Mouse (Mus musculus): ENCODE measurements around the gene Unc45b.
"Not testable (repeated sequence)": the region's sequence is repeated elsewhere in the genome, so short reads cannot be mapped to it uniquely, and the experiment has no call there.

Unc45b gene

DNA sequence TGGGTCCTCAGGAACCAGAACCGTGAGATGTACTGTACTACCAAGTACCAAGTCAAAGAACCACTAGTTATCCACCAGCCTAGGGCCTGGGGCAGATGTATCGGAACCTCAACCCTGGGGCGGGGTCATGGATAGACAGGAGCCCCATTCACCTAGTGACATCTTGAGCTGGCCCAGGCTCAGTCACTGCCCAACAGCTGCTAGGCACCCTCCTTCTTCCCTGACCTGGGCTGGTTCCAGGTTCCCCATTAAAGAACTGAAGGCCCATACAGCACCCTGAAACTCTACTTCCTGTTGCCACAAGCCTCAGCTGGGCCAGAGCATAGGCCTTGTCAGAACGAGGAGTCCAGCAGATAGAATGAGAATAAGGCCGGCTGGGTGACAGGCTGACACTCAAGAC, 10.6 kb upstream of the Unc45b start:
- DNase-seq, result no peak

- no peak for DNase-seq
These were observed 8.6 kb upstream of the Unc45b start for GRCm38 (mm10) chr11:82901606-82902310.

DNA sequence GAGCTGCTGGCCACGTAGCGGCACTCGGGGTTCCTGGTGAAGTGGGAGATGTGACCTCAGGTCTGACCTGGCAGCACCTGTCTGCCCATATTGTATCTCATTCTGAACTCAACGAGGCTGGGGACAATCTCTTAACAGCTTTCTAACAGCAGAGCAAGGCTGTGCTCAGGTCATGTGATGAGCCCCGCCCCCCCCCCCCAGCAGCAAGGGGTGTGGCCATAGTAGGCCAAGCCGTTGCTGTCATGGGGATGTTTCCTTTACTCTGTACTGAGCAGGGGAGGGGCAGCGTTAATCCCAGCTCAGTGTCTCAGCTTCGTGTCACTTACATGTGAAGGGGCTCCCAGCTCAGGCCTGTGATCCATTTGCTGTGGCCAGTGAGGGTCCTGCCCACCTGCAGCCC, 5.4 kb upstream of the Unc45b start:
- DNase-seq, result no peak

- DNase-seq, result no peak
These were observed 4.5 kb upstream of the Unc45b start for GRCm38 (mm10) chr11:82905816-82906215.

GRCm38 (mm10) chr11:82907651-82908607, 2.4 kb upstream of the Unc45b start, which contains the start of gene Nle1:
TSS of gene Nle1 (minus strand) at chr11:82908411.
- peak; percentile 87 for DNase-seq

DNA sequence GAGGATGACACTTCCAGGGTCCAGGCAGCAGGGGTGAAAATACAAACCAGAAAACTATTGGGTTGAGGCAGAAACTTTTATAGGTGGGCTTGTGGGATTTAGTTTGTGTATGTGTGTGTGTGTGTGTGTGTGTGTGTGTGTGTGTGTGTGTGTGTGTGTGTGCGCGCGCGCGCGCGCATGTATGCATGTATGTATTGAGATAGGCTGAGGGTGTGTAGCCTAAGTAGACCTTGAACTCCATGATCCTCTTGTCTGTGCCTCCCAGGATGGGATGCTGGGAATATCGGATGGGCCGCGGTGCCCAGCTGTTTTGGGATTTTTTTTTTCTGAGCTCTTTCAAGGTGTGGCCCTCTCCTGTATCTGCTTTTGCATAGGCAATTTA, 1.8 kb upstream of the Unc45b start:
- DNase-seq, result no peak

DNA sequence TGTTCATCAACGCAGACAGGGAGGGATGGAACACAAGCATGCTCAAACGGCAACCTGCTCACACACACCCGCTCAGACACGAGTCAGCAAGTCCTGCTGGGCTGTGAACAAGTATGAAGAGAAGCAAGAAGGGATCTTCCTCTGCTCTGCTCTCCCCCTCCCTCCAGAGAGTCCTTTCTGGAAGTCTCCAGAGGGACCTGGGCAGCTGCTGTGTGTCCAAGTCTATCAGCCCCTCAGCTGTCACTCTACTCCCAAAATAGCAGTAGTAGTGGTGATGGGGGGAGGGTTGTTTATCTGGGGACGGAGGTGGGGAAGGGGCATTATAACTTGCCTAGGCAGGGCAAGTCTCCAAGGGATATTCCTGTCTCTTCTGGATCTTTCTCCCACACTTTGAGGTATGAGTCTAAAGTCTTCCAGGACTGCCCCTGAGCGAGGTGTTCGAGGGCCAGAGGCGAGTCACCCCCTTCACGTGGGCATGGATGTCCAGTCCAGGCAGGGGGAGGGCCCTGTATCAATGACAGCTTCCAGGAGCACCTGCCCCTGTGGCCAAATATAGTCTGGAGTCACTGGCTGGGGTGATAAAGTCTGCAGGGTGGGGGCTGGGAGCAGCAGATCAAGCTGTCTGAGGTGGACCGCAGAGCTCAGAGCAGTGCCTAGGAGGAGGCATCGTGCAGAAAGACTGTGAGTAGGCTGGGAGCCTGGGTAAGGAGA, 484 bp downstream of the Unc45b start:
- DNase-seq, result no peak

DNA sequence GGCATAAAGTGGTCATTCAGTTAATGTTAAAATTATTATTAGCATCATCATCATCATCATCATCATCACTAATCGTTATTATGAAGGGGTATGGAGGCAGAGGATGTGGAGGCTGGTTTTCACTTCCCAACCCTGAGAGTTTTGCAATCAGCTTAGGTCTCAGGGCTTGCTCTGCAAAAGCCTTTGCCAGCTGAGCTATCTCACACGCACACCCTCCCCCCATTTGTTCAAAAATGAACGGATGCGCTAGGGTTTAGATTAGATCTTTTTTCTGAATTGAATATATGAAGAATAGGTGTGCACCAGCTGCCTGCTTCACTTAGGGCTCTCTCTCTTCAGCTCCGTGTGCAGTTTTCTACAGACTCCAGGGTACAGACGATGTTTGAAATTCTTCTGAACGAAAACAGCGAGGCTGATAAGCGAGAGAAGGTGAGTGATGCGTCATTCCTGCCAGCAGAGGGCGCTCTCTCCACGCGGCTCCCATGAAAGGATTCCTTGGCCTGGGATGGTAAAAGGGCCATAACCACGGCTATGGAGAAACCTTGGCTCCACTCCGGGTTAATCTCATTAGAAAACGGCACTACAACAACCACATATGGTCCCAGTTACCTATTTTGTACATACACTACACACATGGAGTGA, 4.5 kb downstream of the Unc45b start:
- DNase-seq, result no peak

DNA sequence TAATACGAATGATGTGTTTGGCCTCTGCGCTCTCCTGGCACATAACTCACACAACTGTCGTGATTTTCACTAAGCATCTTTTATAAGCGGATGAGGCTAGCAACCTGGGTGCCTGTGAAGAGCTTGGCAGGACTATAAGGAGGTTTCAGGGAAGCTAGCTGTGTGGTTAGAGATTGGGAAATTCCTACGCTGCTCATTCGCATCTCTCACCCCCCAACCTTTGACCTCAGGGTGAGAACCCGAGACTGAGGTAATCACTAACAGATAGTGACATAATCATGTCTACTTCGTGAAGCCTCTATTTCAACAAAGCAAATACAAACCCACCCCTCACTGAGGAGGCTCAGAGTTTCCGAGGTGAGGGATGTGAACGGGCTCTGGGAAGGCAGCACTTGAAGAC, 10.4 kb downstream of the Unc45b start:
- no peak for DNase-seq

DNA sequence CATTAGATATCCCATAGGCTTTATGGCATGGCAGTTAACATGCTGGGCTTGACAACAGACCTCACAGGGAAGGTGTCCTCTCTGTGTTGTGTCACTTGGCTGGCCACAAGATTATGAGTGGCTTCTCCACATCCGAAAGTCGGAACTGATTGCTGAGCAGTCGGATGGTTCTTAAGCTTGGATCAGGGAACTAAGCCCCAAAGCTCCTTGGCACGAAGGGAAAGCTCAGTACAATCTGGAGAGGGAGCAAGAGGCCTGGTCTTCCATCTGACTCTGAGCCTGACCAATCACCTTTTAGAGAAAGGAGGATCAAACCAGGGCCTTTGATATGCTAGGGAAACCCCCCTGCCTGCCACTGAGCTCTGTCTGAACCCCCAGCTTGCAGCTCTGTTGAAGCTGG, 11.3 kb downstream of the Unc45b start:
- no peak for DNase-seq

DNA sequence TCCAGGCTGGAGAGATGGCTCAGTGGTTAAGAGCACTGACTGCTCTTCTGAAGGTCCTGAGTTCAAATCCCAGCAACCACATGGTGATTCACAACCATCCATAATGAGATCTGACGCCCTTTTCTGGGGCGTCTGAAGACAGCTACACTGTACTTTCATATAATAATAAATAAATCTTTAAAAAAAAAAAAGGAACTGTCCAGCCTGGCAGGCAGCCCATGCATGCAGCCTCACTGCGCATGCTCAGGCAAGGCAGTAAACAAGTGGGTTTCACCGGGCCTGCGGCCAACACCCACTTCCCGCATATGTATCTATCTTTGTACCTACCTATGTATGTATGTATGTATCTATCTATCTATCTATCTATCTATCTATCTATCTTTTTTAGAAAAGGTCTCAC, 13.6 kb downstream of the Unc45b start:
- DNase-seq, result not testable (repeated sequence)

DNA sequence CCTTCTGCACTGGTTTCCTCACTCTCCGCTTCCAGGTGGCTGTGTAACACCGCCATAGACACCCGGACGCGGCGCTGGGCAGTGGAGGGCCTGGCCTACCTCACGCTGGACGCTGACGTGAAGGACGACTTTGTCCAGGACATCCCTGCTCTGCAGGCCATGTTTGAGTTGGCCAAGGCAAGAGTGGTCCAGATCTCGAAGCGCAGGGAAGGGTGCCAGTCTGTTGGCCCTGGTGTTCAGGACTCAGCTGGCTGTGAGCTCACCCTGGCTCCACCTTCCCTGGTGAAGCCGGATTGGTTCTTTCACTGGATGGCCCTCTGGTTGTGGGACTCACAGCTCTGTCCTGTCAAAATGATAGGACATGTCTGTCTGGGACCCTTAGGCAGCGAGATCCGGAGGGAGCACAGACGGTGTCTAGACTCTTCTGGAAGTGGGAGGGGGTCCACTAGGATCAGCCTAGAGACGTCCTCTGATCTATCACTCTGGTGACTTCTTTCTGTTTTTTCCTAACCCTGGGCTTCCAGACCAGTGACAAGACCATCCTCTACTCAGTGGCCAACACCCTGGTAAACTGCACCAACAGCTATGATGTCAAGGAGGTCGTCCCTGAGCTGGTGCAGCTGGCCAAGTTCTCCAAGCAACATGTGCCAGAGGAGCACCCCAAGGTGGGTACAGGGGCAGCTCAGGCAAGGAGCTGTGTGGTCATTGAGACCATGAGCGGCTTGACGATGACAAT, 18.7 kb downstream of the Unc45b start:
- no peak for DNase-seq

DNA sequence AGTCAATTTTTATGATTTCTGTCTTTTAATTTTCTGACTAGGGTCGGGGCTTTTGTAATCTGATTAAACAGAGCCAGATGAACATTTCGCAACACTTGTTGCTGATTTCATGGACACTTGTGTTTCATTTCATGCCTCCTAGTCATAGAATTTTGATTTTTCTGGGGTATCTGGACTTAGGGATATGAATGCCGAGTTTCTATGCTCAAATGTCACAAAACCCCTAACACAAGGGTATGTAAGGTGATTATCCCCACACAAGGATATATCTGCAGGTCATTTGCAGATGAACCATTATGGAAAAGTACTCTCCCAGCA, 19.2 kb downstream of the Unc45b start:
- DNase-seq, result no peak

- not testable (repeated sequence) for DNase-seq
These were observed 20.1 kb downstream of the Unc45b start for GRCm38 (mm10) chr11:82930391-82930955.

GRCm38 (mm10) chr11:82931161-82931560, 20.8 kb downstream of the Unc45b start:
- DNase-seq, result not testable (repeated sequence)

- DNase-seq, result not testable (repeated sequence)
These were observed 21.5 kb downstream of the Unc45b start for GRCm38 (mm10) chr11:82931671-82932450.

GRCm38 (mm10) chr11:82933186-82933585, 22.8 kb downstream of the Unc45b start:
- no peak for DNase-seq

DNA sequence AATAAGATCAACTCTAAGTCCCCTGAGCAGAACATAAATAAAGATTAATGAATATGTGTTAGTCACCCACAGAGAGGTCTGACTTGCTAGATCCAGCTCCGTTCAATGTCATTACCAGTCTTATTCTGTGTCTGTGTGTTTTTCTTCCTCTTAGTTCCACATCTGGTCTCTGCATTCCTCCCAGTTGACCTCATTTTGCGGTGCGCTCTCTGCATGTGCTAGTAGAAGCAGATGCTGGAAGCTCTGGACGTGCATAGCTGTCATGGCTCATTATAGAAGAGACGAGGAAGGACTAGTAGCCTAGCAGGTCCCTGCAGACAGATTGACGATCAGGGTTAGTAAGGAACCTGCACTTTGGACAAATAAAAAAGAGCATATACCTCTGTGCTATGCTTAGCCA, 33.0 kb downstream of the Unc45b start:
- DNase-seq, result no peak

DNA sequence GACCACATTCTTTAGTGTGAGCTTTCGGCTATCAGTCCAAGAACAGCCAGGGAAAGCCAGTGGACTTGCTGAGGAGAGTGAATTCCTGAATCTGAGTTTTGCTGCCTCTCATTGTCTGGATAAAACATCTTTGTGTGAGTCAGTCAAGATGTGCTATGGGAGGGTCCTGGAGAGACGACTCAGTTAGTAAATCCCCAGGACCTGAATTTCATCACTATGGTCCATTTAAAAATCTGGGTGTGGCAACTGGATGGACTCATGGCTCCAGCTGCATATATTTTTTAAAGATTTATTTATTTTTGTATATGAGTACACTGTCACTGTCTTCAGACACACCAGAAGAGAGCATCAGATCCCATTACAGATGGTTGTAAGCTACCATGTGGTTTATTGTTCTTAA, 35.3 kb downstream of the Unc45b start:
- DNase-seq, result no peak

DNA sequence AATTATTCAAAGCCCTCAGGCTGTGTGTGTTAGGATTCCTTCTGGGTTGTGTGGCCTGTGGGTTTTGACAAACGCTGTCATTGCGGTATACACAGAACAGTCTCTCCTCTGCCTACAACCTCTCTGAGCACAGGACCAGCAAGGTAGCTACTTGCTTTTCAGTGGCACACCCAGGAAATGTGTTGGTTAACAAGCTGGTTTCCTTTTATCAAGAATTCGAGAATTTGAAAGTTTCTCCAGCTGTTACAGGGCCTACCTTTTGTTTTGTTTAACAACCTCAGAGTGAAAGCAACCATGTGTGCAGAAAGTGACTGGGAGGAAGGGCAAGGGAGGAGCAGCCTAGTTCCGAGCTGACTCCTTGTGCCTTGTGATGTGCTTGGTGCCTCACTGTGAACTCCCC, 37.1 kb downstream of the Unc45b start:
- DNase-seq, result no peak

GRCm38 (mm10) chr11:82949036-82949435, 38.7 kb downstream of the Unc45b start:
- no peak for DNase-seq

All from layer of hippocampus, adult 9-11 months (tissue).